Mouse (Mus musculus) lung, postnatal 10 days (tissue): ENCODE measurements at regions not wholly inside any gene's neighbourhood (a gene's known extent, or its start where the extent isn't known, plus 50 kb on each side); places are given as distances from the start of the nearest gene placed in this dataset.

Source experiments
- DNase-seq: peaks from one replicate; pipeline ENCODE4 v3.0.0; 2021

DNA sequence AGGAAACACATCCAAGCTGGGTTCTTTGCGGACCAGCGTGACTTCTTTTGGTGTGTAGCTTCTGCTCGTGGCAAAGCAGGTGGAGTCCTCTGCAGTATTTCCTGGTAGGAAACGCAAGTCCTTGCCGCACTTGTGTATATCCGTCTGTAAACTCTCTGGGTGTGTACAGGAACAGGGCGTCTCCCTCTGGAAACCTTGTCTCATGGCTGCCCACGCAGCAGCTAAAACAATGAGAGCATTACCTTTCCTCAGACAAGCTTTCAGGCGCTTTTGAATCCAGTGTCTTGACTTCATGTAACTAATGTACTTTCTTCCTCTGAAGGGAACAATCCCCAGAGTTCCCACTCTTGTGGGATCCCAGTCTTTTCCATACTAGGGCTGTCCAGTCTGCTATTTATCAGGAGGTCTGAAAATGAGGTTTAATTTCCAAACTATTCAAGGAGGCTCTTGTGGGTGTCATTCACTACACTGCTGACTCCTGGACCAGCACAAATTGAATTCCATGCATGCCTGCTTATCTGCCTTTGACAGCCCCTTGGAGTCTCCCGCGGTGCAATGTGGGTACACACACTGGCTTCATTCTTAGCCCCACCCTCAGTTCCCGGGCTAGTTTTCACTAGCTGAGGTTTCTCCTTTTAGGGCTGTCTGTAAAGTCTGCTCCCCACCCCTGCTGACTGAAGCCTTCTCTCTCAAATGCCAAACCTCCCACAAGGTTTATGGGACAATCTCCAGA, 161.6 kb upstream of the Anxa10 start:
- peak; percentile 33 for DNase-seq

- no peak for DNase-seq
Observed at GRCm38 (mm10) chr8:62250551-62250950, 127.6 kb upstream of the Anxa10 start.
